Mouse (Mus musculus) cerebellum, adult (tissue): Measurements from ENCODE around the gene Lingo2.
A peak's percentile ranks its signal among the peaks of the same experiment; 100 is the strongest.

ENCODE experiments used
- ATAC-seq: cut with Nextera tagmentation; 2 replicates; pipeline ENCODE4 v1.9.2; 2017; ENCODE audit warnings: mild to moderate bottlenecking, moderate library complexity, mixed read lengths; ENCODE audit not compliant: insufficient number of reproducible peaks, low FRiP score, low TSS enrichment

Gene Lingo2

GRCm38 (mm10) chr4:36566544-36566943, 385.0 kb downstream of the Lingo2 start:
- ATAC-seq: no peak

- ATAC-seq: no peak
These were observed 390.6 kb downstream of the Lingo2 start for GRCm38 (mm10) chr4:36560997-36561396.

DNA sequence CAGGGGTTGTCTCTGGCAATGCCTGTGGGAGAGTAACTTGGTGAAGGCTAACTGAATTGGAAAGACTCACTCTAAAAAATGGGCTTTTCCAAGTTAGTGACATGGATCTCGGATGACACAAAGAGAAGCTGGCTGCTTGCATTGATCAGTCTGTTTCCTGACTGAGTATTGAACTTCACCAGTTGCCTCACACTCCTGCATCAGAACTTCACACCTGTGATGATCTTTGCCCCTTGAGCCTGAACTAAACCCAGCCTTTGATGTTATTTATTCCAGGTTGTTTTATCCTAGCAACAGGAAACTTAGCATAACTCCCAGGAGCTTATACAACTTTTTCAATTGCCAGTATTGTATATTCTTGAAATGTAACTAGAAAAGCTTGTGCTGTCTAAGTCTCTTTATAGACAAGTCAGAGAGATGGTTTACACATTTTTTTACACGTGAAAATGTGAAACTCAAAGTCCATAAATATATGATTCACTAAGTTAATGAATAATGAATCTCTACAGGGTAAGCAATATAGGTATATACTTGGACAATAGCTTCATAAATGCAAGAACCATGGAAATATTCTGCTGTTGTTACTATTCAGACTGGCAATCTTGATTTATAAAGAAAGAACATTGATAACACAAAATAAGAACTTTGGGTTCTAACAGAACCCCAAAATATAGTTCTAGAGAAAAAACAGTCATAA, 410.7 kb downstream of the Lingo2 start:
- ATAC-seq: no peak

DNA sequence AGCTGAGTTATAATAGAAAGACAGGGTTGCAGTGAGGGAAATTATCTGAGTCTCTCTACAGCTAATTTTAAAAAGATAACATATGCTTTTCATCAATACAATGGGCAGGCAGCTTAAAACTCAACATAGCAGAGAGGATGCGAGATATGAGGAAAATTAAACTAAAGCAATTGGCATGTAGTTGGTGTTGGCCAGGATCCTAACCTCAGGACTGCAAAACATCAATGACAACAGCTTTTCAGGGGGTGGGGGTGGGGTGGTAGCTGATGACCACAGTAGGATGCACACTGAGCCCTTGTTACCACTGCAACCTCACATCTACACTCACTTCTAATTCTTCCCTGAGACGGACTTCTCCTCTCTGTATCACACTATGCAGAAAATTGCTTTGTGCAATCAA, 417.7 kb downstream of the Lingo2 start:
- ATAC-seq: no peak

DNA sequence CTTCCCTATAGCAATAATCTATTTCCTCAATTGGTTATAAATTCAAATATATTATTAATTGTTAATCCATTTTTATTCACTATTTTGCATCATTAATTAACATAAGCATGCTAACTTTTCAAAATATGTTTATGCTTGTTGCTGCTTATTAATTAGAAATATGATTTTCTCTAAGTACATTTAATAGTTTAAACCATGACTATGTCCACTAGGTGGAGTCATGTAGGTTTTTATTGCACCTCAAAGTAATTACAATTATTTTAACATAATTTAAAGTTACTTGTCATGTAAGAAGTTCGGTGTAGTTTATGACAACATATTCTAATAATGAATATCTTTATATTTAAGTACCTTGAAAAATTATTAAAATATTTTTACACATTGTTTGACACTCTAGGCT, 461.3 kb downstream of the Lingo2 start:
- no peak for ATAC-seq

DNA sequence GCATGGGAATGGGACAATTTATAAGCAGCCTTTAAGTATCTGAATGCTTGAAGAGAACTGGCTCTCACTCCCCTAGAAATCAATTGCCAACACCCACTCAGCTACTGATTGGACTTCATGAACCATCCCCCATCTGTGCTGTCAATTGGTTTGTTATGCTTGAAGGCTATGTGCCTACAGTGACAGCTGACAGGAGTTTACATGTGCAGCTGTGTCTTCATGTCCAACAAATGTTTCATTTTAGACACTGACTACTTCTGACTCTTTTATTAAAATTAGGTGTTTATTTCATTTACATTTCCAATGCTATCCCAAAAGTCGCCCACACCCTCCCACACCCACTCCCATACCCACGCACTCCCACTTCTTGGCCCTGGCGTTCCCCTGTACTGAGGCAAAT, 516.3 kb downstream of the Lingo2 start:
- ATAC-seq: no peak

GRCm38 (mm10) chr4:36426192-36426591, 525.4 kb downstream of the Lingo2 start:
- ATAC-seq: no peak

GRCm38 (mm10) chr4:36407350-36407749, 544.2 kb downstream of the Lingo2 start:
- no peak for ATAC-seq

GRCm38 (mm10) chr4:36368925-36369324, 582.6 kb downstream of the Lingo2 start:
- ATAC-seq: no peak

- ATAC-seq: no peak
These were observed 597.1 kb downstream of the Lingo2 start for GRCm38 (mm10) chr4:36354401-36354800.

GRCm38 (mm10) chr4:36331741-36332140, 619.8 kb downstream of the Lingo2 start:
- ATAC-seq: no peak

DNA sequence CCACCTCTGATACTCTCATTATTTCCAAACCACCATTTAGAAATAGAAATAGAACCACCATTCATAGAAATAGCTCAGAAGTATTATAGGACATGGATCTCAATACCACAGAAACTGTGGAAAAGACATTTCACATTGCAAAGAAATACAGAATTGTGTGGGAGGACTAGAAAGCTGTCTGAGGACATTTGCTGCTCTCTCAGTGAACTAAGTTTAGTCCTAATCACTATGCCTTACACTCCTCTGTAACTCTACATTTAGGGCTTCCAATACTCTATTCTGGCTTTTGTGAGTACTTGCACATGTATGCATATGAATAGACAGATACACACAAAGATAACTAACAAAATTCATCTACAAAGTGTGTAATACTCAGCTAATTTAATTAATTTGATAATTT, 625.9 kb downstream of the Lingo2 start:
- ATAC-seq: no peak

GRCm38 (mm10) chr4:36313067-36313466, 638.5 kb downstream of the Lingo2 start:
- ATAC-seq: no peak

- no peak for ATAC-seq
These were observed 640.1 kb downstream of the Lingo2 start for GRCm38 (mm10) chr4:36311431-36311830.

- no peak for ATAC-seq
These were observed 646.3 kb downstream of the Lingo2 start for GRCm38 (mm10) chr4:36305228-36305627.

DNA sequence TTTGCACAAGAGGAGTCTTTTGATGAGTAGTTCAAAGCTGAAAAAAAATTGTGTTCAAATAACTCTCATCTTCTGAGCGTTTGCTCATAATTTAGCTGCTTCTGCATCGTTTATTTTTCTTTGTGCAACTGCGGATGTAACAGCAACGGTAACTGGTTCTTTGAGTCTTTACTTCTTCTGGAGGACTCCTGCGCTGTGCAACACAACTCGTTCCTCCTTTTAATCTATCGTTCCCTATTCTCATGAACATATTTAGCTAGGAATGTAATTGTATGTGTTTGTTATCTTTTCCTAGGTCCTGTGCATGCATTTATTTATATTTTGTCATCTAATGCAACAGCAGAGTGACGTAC, 661.9 kb downstream of the Lingo2 start:
- no peak for ATAC-seq

- ATAC-seq: peak; percentile 66; the same call in 1 of the 2 replicates
These were observed 662.5 kb downstream of the Lingo2 start for GRCm38 (mm10) chr4:36288813-36289700.

DNA sequence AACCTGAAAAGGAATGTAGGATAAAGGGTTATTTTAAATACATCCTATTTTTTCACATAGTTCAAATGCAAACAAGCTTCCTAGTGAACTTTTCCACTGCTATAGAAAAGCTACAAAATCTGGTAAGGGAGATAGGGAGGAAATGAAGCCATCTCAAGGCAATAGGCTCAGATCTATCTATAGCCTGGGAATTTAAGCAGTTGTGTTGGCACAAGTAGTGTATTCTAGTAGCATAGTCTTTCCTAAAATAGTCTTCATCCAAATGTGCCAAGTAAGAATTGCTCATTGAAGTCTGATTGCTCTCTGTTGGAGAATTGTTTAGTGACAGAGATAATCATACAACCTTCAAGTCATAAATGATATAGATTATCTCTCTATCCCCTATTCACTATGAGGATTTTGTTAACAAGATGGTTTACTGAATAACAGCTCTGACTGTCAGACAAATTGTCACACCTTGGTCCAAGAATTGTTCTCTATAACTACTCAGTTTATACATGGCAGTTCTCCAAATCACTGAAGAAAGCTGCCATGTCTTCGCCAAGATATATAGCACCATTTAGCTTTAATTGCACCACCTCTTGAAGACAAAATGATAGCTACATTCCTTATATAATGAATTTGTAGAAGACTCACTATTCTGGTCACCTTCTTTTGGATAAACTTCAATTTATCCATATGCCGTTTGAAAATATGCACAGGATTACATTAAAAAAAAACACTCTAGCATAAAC, 688.9 kb downstream of the Lingo2 start:
- no peak for ATAC-seq

- no peak for ATAC-seq
These were observed 765.2 kb downstream of the Lingo2 start for GRCm38 (mm10) chr4:36186231-36186922.

GRCm38 (mm10) chr4:36183643-36184042, 767.9 kb downstream of the Lingo2 start:
- ATAC-seq: no peak
